Mouse (Mus musculus) erythroblast, embryonic 14.5 days (primary cell): ENCODE results near the gene Olfr323.

Source experiments
- GATA1 ChIP-seq: IDR thresholded peaks from 2 replicates; pipeline ENCODE4 v1.6.1; 2012; ENCODE audit warnings: low read length, inconsistent platforms, mixed read lengths
- TAL1 ChIP-seq: IDR thresholded peaks from 3 replicates; pipeline ENCODE4 v1.6.1; 2012; ENCODE audit warnings: low read length, inconsistent platforms, mixed read lengths

DNA sequence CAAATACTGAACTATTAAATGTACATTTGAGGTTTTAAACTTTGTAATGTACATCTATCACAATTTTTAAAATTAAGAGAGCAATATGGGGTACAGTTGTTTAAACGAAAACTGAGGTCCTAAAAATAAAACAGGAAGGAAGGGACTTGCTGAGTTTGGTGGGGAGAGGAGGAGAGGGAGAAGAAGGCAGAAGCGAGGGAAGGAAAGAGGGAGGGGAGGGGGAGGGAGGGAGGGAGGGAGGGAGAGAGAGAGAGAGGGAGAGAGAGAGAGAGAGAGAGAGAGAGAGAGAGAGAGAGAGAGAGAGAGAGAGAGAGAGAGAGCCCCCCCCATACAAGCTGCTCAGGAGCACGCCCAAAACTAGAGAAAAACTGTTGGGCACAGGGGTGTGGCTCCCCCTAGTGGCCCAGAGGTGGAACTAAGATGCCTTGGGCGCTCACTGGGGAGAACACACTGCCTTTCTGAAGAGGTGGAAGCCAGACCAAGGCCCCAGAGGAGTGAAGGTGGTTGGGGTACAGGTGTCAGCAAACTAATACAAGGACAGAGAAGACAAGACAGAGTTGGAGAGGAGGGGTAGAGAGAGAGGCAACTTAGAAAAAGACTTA is 6.2 kb upstream of the Olfr323 start:
- TF ChIP-seq GATA1 = no peak
- TF ChIP-seq TAL1 = no peak
